Mouse (Mus musculus): ENCODE measurements around the gene Mrpl51.
"Not testable (repeated sequence)": the region's sequence is repeated elsewhere in the genome, so short reads cannot be mapped to it uniquely, and the experiment has no call there.

The Mrpl51 gene

DNA sequence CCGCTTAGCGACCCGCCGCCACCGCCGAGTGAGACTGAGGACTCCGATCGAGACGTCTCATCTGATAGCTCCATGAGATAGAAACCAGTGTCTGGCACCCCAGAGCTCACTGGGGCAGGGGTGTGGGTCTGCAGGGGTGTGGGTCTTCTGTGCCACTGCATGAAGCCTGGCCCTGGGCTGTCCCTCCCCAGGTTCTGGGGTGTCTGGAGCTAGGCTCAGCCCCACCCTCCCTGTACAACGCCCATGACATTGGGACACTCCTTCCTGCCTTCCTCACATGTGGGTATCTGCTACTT, 31.1 kb upstream of the Mrpl51 start:
- no peak for DNase-seq

DNA sequence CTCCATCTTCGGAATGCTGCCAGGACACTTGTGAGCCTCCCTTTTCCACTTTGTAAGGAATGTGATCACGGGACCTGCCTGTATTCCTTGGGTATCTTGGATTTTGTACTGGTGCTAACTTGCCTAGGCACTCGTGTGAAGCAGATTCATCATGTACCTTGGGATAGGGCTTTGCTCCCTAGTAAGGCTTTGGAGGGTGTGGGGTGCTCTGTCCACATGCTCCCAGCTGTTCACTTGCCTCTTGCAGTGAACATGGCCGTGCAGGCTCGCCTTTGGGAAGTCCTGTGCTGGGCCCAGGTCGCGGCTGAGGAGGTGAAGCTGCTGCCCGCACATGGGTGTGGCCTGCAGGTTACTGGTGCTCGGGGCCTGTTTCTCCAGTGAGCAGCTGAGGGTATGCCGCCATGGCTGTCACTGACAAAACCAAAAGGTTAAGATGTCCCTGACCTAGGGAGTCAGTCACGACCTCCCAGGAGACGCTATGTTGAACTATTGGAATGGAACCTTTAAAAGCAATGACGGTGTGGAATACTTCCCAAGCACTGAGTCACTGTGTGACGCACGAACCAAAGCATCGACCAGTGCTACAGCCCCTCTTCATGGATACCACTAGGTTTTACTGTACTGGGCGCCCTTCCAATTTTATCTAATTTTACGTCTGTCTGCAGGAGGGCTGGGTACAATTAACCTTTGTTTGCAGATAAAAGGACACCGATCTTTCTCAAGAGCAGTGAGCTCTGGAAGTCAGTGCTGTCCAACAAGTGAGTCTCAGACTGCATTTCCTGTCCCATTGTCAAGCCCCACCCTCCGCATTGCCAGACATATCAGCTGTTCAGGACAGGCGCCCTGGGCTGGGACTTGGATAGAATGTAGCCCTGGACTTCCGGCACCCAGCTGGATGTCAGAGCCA, 30.5 kb upstream of the Mrpl51 start:
- DNase-seq = peak in 1 of 2 experiments; percentile 30

DNA sequence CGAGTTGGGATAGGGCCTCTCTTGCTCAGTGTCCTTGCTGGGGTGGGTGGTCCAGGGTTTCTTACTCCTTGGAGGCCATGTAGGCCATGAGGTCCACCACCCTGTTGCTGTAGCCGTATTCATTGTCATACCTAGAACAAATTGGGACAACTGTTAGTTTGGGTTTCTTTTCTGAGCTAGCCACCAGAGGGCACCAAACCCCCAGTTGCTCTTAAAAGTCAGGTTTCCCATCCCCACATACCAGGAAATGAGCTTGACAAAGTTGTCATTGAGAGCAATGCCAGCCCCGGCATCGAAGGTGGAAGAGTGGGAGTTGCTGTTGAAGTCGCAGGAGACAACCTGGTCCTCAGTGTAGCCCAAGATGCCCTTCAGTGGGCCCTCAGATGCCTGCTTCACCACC, 29.6 kb upstream of the Mrpl51 start:
- DNase-seq = peak; percentile 69 to 76

GRCm38 (mm10) chr6:125162615-125163305, 28.8 kb upstream of the Mrpl51 start:
- not testable (repeated sequence) for DNase-seq

GRCm38 (mm10) chr6:125163801-125164657, 27.6 kb upstream of the Mrpl51 start:
- peak in 1 of 2 experiments; percentile 33 for DNase-seq

- peak; percentile 59 to 60 for DNase-seq
Observed at GRCm38 (mm10) chr6:125164672-125165327, 26.8 kb upstream of the Mrpl51 start.

DNA sequence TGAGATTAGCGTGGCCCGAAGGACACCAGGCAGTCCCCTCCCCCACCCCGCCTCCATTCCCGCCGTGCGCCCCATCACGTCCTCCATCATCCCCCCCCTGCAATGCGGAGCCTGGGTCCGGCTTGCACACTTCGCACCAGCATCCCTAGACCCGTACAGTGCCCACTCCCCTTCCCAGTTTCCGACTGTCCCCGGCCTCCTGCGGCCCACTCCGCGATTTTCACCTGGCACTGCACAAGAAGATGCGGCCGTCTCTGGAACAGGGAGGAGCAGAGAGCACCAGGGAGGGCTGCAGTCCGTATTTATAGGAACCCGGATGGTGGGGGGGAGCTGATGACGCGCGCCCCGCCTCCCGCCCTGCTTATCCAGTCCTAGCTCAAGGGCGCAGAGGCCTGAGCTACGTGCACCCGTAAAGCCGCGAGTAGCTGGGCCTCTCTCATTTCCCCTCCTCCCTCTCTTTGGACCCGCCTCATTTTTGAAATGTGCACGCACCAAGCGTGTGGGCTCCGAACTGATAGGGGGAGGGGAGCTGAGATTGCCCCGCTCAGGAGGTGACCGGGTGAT, 26.2 kb upstream of the Mrpl51 start:
- DNase-seq = peak; percentile 97 to 98

GRCm38 (mm10) chr6:125166051-125166751, 25.4 kb upstream of the Mrpl51 start, which contains the start of gene Gapdh:
Gapdh (minus strand) TSS chr6:125166467.
- peak; percentile 77 to 83 for DNase-seq

- peak in 1 of 2 experiments; percentile 40 for DNase-seq
Observed at GRCm38 (mm10) chr6:125166861-125167650, 24.5 kb upstream of the Mrpl51 start.

DNA sequence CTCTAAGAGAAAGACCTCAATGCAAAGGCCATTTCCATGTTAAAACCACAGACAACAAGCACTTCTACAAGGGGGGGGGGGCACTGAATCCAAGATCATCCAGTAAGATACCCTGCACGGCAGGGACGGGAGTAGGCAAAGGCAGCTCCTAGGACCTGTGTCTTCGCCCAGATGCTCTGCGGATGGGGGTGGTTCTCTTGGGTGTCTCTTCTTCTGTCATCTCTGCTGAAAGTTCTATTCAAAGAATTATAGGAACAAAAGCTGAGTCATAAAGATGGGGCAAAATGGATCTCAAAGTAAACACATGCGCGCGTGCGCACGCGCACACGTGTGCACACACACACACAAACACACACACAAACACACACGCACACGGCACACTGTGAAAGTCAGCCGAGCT, 23.5 kb upstream of the Mrpl51 start:
- no peak for DNase-seq

GRCm38 (mm10) chr6:125170194-125170593, 21.4 kb upstream of the Mrpl51 start:
- DNase-seq = no peak

DNA sequence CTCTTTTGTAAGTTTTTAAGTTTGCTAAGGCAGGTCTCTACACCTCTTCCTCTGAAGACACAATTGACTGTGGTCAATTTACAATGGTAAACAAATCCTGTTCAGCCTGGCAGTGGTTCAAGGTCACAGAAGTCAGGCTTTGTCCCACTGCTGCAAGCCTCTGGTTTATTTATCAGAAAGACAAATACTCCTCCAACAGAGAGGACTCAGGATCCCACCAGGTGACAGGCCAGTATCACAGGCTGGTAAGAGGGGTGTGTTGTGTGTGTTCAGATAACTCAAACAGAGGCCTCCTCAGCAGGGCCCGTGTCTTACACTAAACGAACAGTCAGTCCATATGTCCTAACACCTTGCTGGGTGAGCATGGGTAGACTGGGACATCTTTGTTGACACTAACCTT, 19.1 kb upstream of the Mrpl51 start:
- no peak for DNase-seq

DNA sequence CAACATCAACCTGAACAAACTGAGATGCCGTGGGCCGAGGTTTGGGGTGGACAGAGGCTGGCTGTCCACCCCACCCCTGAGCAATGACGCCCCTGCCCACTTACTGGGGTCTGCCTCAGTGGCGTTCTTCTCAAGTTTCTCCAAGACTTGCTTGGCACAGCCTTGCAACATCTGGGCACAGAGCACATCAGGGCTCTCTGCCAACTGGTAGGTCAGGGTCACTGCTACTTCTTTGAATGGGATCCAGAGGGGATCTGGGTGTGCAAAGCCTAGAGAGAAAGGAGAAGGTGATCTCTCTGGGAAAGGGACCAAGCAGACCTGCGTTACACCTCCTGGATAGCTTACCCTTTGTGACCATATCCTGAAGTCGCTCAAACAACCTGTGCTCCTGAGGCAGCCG, 18.3 kb upstream of the Mrpl51 start:
- no peak for DNase-seq

DNA sequence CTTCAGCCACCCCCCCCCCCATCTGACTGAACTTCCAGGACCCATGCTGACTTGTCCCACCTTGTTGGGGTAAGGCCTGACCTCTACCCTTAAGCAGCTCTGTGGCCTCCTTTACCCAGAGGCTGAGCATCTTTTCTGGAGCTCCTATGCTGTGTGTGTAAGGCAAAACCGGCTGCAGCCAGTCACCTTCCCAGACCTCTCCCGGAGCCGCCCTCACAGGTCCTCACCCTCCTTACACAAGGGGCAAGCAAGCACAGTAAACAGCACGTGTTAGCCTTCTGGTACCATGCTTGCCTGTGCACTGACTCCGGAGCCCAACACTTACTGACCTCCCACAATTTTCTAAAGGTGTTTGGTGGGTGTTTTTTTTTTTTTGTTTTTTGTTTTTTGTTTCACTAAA, 16.1 kb upstream of the Mrpl51 start:
- no peak for DNase-seq

- no peak for DNase-seq
Observed at GRCm38 (mm10) chr6:125179601-125180000, 12.0 kb upstream of the Mrpl51 start.

DNA sequence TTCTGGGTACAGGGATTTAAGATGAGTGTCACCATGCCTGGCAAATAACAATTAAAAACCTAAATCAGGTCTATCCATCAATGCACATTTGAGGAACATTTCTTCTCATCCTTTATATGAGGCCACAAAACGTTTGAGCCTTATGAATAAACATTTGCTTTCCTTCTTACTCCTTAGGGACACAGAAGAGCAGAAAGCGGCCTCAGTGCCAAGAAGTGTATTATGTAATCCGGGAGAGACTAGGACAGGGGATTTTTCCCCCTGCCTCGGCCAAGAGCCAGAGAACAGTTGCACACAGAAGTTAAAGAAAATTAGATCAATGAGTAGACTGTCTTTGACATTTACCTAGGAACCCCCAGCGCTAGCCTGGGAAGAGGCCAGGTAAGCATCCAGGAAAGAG, 9.5 kb upstream of the Mrpl51 start:
- DNase-seq = no peak

DNA sequence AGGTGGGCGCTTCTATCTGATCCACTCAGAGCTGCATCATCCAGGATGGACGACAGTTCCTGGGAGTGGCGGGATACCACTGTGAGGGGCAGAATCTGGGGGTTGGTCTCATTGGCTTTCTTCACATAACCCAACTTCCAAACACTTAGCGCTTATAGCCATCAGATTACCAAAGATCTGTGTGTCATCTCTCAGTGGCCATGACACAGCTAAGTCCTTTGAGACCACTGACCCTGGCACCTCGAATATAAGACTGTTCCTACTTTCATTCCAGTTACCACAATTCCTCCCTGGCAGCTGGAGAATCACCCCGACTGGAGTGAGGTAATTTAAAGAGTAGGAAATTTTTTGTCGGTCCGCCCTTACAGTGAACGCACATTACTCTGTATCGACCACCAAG, 5.4 kb upstream of the Mrpl51 start:
- no peak for DNase-seq

GRCm38 (mm10) chr6:125190816-125191215, 785 bp upstream of the Mrpl51 start:
- no peak for DNase-seq

DNA sequence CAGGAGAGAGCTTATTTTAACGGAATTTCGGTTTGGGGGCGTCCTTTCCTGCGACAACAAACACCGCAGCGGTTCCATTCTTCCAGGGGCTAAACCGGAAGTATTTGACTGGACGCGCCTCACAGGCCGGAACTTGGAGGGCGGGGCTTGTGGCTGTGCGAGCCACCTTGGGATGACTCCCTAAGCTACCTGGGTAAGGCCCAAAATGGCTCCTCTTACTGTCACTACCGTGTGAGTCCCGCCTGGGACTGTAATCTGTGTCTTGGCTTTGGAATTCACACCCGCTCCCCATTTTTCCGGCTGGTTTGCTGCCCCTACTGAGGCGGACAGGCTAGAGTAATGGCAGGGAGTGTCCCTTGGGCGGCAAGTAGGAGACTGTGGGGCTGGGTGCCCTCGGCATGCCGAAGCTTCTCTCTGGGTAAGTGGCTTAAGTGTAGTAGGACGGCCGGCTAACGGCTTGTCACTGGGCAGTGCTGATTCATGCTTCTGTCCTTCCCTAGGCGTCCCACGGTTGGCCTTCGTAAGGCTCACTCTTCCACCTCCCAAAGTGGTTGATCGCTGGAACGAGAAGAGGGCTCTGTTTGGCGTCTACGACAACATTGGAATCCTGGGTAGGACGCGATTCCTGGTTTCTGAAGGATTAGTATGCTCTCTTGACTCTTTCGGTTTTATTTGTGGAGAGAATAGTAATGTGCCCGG, 564 bp downstream of the Mrpl51 start:
- peak; percentile 94 for DNase-seq

- no peak for DNase-seq
Observed at GRCm38 (mm10) chr6:125192841-125193240, 1.2 kb downstream of the Mrpl51 start.

Data from cerebellum, postnatal 36 days (tissue).